21 mouse cellular contexts compared by ENCODE assay signal in genomic region chr1:132005466-132005865, GRCm38 (mm10). TPM values are rescaled to one million over a fixed set of nuclear protein-coding genes. Genes with fewer than 3 reads are reported as not detected.
DNase-seq lines count a peak whose midpoint lies in the region; ATAC-seq and TF ChIP-seq lines count a peak whose summit lies in the region.
"Had no signal": no experiment of that assay in that cellular context is flagged by ENCODE, and none has a peak within 500 bp of the region (broad histone marks: within the 10 kb centered on the region; RNA-seq: fewer than 3 reads in every experiment).

No protein-coding gene starts in this region.

- 68% methylated on average over 1 of the region's 1 CpGs for WGBS in midbrain, embryonic 11.5 days
- 81% methylated on average over 1 of the region's 1 CpGs for WGBS in midbrain, embryonic 13.5 days
- WGBS in intestine, postnatal 0 days = 86% methylated on average over 1 of the region's 1 CpGs
- 85% methylated on average over 1 of the region's 1 CpGs for WGBS in forebrain, embryonic 15.5 days

- H3K9me3 ChIP-seq in midbrain, embryonic 11.5 days (ENCODE audit: control insufficient read depth, low read length) = no peaks in the 10 kb centered on the region
- no peaks in the 10 kb centered on the region for H3K9me3 ChIP-seq in midbrain, embryonic 13.5 days
- no peaks in the 10 kb centered on the region for H3K9me3 ChIP-seq in intestine, postnatal 0 days (ENCODE audit: control insufficient read depth)
- H3K9me3 ChIP-seq in forebrain, embryonic 15.5 days = no peaks in the 10 kb centered on the region
- H3K9me3 ChIP-seq: embryonic facial prominence, embryonic 13.5 days; G1E; heart, embryonic 10.5 days; heart, embryonic 15.5 days; hindbrain, embryonic 10.5 days; intestine, embryonic 15.5 days had no signal

- TF ChIP-seq CTCF in intestine, postnatal 0 days (IDR thresholded peaks at IDR 0.05; ENCODE audit: low read depth) = no peak

- ATAC-seq in midbrain, embryonic 11.5 days (ENCODE audit: low FRiP score) = no peak
- ATAC-seq in midbrain, embryonic 13.5 days = no peak
- no peak for ATAC-seq in intestine, postnatal 0 days
- no peak for ATAC-seq in forebrain, embryonic 15.5 days (replicated peaks)
- ATAC-seq: forebrain, embryonic 14.5 days; intestine, embryonic 15.5 days had no signal

- H3K27ac ChIP-seq in midbrain, embryonic 11.5 days (ENCODE audit: low read depth, low read length) = no peak overlapping the region
- H3K27ac ChIP-seq in midbrain, embryonic 13.5 days = no peak overlapping the region
- peak overlapping the region; percentile 19; the same call in 1 of the 2 replicates for H3K27ac ChIP-seq in brown adipose tissue, adult 24 weeks (replicated peaks; ENCODE audit: low read depth, low read length)
- no peak overlapping the region for H3K27ac ChIP-seq in intestine, postnatal 0 days (ENCODE audit: low read depth, low read length)
- H3K27ac ChIP-seq in forebrain, embryonic 15.5 days (replicated peaks) = no peak overlapping the region
- H3K27ac ChIP-seq: embryonic facial prominence, embryonic 13.5 days; heart, embryonic 10.5 days; heart, embryonic 15.5 days; hindbrain, embryonic 10.5 days; hindbrain, embryonic 14.5 days; intestine, embryonic 15.5 days had no signal

- no peaks in the 10 kb centered on the region for H3K36me3 ChIP-seq in midbrain, embryonic 11.5 days (ENCODE audit: control insufficient read depth, insufficient read depth, low read length)
- no peaks in the 10 kb centered on the region for H3K36me3 ChIP-seq in midbrain, embryonic 13.5 days
- no peaks in the 10 kb centered on the region for H3K36me3 ChIP-seq in intestine, postnatal 0 days (ENCODE audit: control insufficient read depth, insufficient read depth)
- no peaks in the 10 kb centered on the region for H3K36me3 ChIP-seq in forebrain, embryonic 15.5 days
- H3K36me3 ChIP-seq: embryonic facial prominence, embryonic 13.5 days; heart, embryonic 10.5 days; heart, embryonic 15.5 days; hindbrain, embryonic 10.5 days; intestine, embryonic 15.5 days had no signal

- H3K4me2 ChIP-seq in midbrain, embryonic 11.5 days = no peak overlapping the region
- H3K4me2 ChIP-seq in midbrain, embryonic 13.5 days (replicated peaks) = no peak overlapping the region
- H3K4me2 ChIP-seq in intestine, postnatal 0 days (replicated peaks; ENCODE audit: low read depth) = no peak overlapping the region
- no peak overlapping the region for H3K4me2 ChIP-seq in forebrain, embryonic 15.5 days (replicated peaks)
- H3K4me2 ChIP-seq: embryonic facial prominence, embryonic 13.5 days; heart, embryonic 15.5 days; hindbrain, embryonic 14.5 days; intestine, embryonic 15.5 days had no signal

- DNase-seq in heart, adult 11 months = peak; percentile 79
- no peak for DNase-seq in heart, postnatal 4 days
- DNase-seq in midbrain, embryonic 11.5 days (ENCODE audit: low spot score, missing footprints) = peak; percentile 79
- DNase-seq in layer of hippocampus, adult 8-10 months (ENCODE audit: low spot score in 2 of 2) = no peak
- DNase-seq: cerebellum, adult 18-20 months; cerebellum, adult 9-11 months; cerebellum, postnatal 36 days; gastrocnemius, postnatal 10 days; heart, postnatal 14 days had no signal

- peaks cover 13% of the 10 kb centered on the region for H3K4me1 ChIP-seq in midbrain, embryonic 11.5 days (ENCODE audit: control insufficient read depth, insufficient read depth, low read length)
- peaks cover 24% of the 10 kb centered on the region for H3K4me1 ChIP-seq in midbrain, embryonic 13.5 days (replicated peaks)
- H3K4me1 ChIP-seq in brown adipose tissue, adult 24 weeks (ENCODE audit: control insufficient read depth, insufficient read depth, insufficient read length, low read length) = peaks cover 21% of the 10 kb centered on the region
- H3K4me1 ChIP-seq in intestine, postnatal 0 days (replicated peaks; ENCODE audit: control insufficient read depth, insufficient read depth, low read length) = peaks cover 11% of the 10 kb centered on the region
- peaks cover 23% of the 10 kb centered on the region for H3K4me1 ChIP-seq in forebrain, embryonic 15.5 days

- H3K27me3 ChIP-seq in midbrain, embryonic 11.5 days (ENCODE audit: control insufficient read depth, insufficient read depth, low read length) = no peaks in the 10 kb centered on the region
- H3K27me3 ChIP-seq in midbrain, embryonic 13.5 days = no peaks in the 10 kb centered on the region
- H3K27me3 ChIP-seq in intestine, postnatal 0 days (replicated peaks; ENCODE audit: control insufficient read depth, insufficient read depth, low read length) = no peaks in the 10 kb centered on the region
- H3K27me3 ChIP-seq in forebrain, embryonic 15.5 days = no peaks in the 10 kb centered on the region
- H3K27me3 ChIP-seq: embryonic facial prominence, embryonic 13.5 days; heart, embryonic 15.5 days; intestine, embryonic 15.5 days had no signal

- no peak overlapping the region for H3K9ac ChIP-seq in midbrain, embryonic 11.5 days (ENCODE audit: low read length)
- H3K9ac ChIP-seq in midbrain, embryonic 13.5 days (replicated peaks) = no peak overlapping the region
- no peak overlapping the region for H3K9ac ChIP-seq in intestine, postnatal 0 days (ENCODE audit: low read depth, low read length)
- H3K9ac ChIP-seq in forebrain, embryonic 15.5 days (replicated peaks) = no peak overlapping the region
- H3K9ac ChIP-seq: embryonic facial prominence, embryonic 13.5 days; heart, embryonic 15.5 days; hindbrain, embryonic 14.5 days; intestine, embryonic 15.5 days had no signal

- no peak overlapping the region for H3K4me3 ChIP-seq in midbrain, embryonic 11.5 days (ENCODE audit: low read depth, low read length)
- H3K4me3 ChIP-seq in midbrain, embryonic 13.5 days (replicated peaks) = no peak overlapping the region
- H3K4me3 ChIP-seq in brown adipose tissue, adult 24 weeks (ENCODE audit: insufficient read depth, low read depth, low read length) = no peak overlapping the region
- no peak overlapping the region for H3K4me3 ChIP-seq in intestine, postnatal 0 days (ENCODE audit: low read depth, low read length)
- H3K4me3 ChIP-seq in forebrain, embryonic 15.5 days = no peak overlapping the region
- H3K4me3 ChIP-seq: embryonic facial prominence, embryonic 13.5 days; heart, embryonic 10.5 days; heart, embryonic 15.5 days; hindbrain, embryonic 10.5 days; intestine, embryonic 15.5 days had no signal

RNA-seq across cellular contexts. Expression of gene Elk4, which starts 1.9 kb away (rescaled TPM):
- 100 to 1,000 TPM; 104 to 110 TPM for total RNA-seq in heart, postnatal 4 days (2021)
- polyA plus RNA-seq in midbrain, embryonic 11.5 days (2014; fragmentation: Nextera tagmentation; extraction: Ambion mirVana) = 17.2 and 19.5 TPM in 2 replicates
- 10.9 and 12.6 TPM in 2 replicates for polyA plus RNA-seq in midbrain, embryonic 13.5 days (2015; fragmentation: Nextera tagmentation; extraction: Ambion mirVana)
- 38.8 and 47.3 TPM in 2 replicates for polyA plus RNA-seq in brown adipose tissue, adult 24 weeks (2012; ENCODE audit: insufficient read depth, insufficient read length, missing spikeins)
- polyA plus RNA-seq in intestine, postnatal 0 days (2015; fragmentation: Nextera tagmentation; extraction: Ambion mirVana) = 16.4 and 19.6 TPM in 2 replicates
- 12.0 and 14.6 TPM in 2 replicates for polyA plus RNA-seq in forebrain, embryonic 15.5 days (2015; fragmentation: Nextera tagmentation; extraction: Ambion mirVana)
- 10 to 100 TPM; 51.2 to 62.8 (median 58.9) TPM for total RNA-seq in layer of hippocampus, adult 8-10 months (2022)

RNA-seq across cellular contexts. Expression of gene Slc45a3, which starts 42.7 kb away (rescaled TPM):
- total RNA-seq in heart, postnatal 4 days (2021) = 1 to 10 TPM; 2.1 to 2.3 TPM
- 19.5 and 20.5 TPM in 2 replicates for polyA plus RNA-seq in midbrain, embryonic 11.5 days (2014; fragmentation: Nextera tagmentation; extraction: Ambion mirVana)
- polyA plus RNA-seq in midbrain, embryonic 13.5 days (2015; fragmentation: Nextera tagmentation; extraction: Ambion mirVana) = 9.5 and 12.9 TPM in 2 replicates
- 0.44 TPM in 1 of 2 replicates, not detected in the other for polyA plus RNA-seq in brown adipose tissue, adult 24 weeks (2012; ENCODE audit: insufficient read depth, insufficient read length, missing spikeins)
- polyA plus RNA-seq in intestine, postnatal 0 days (2015; fragmentation: Nextera tagmentation; extraction: Ambion mirVana) = 2.5 and 2.7 TPM in 2 replicates
- 1.8 and 2.4 TPM in 2 replicates for polyA plus RNA-seq in forebrain, embryonic 15.5 days (2015; fragmentation: Nextera tagmentation; extraction: Ambion mirVana)
- total RNA-seq in layer of hippocampus, adult 8-10 months (2022) = under 1 TPM; 0.63 to 0.75 (median 0.70) TPM

Comparison
In these comparisons a context has a peak if more than half of its experiments do, and no peak if none do; other contexts are left out.
1. DNase-seq: peak in heart, adult 11 months (single experiment) and midbrain, embryonic 11.5 days (single experiment); none in heart, postnatal 4 days (single experiment) and layer of hippocampus, adult 8-10 months (0 of 2).